Mouse (Mus musculus): ENCODE measurements at regions not wholly inside any gene's neighbourhood (a gene's known extent, or its start where the extent isn't known, plus 50 kb on each side); places are given as distances from the start of the nearest gene placed in this dataset.
A peak's percentile ranks its signal among the peaks of the same experiment; 100 is the strongest.

DNA sequence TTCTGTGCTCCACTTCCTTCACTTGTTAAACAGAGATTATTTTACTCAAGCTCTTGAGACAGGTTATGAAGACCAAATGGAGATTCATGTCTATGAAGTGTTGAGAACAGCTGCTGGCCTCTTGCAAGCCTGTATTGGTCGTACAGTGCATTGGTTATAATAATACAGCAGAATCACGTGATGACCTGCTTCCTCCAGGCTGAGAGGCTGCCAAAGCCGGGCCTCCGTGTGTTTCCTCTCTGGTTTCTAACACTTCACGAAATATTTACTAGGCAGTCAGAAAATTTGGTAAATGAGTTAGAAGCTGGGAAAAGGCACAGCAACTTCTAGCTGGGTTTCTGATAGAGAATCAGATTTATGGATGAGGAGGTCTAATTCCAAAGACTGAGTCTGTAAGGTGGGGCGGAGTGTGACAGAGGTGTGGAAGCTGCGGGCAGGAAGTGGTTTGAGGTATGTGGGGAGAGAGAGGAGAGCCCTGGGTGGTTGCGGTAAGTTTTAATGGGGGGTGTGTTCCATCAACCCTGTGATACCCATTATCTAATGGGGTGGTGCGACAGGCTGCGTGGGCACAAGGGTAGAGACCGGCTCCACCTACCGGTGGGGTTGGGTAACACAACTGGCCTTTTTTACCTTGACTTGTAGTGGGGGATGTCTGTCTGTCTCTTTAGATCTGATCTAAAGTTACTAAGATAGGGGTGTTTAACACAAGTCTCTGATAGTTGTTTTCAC is 159.5 kb downstream of the Plpp3 start:
- DNase-seq (ENCODE audit: low spot score), result peak; percentile 45
- Histone ChIP-seq H3K9me3 (ENCODE audit: control insufficient read depth, low read length) (no peaks in the 10 kb centered on the region), H3K4me1 (replicated peaks; ENCODE audit: control insufficient read depth, insufficient read depth) (no peaks in the 10 kb centered on the region), H3K9ac (ENCODE audit: low read length) (no peak overlapping the region), H3K27me3 (ENCODE audit: control insufficient read depth, insufficient read depth, low read length) (no peaks in the 10 kb centered on the region), H3K36me3 (ENCODE audit: control insufficient read depth, insufficient read depth, low read length) (no peaks in the 10 kb centered on the region), H3K4me3 (ENCODE audit: low read depth, low read length) (no peak overlapping the region), H3K4me2 (replicated peaks; ENCODE audit: low read depth) (no peak overlapping the region), H3K27ac (replicated peaks) (no peak overlapping the region)
- ATAC-seq (ENCODE audit: low FRiP score, low TSS enrichment), result no peak
- 55% methylated on average over 12 of the region's 12 CpGs for WGBS
- no peak for TF ChIP-seq EP300 (optimal IDR thresholded peaks at IDR 0.05)
- peak; percentile 70 for TF ChIP-seq CTCF (IDR thresholded peaks at IDR 0.05; ENCODE audit: low read depth)

DNA sequence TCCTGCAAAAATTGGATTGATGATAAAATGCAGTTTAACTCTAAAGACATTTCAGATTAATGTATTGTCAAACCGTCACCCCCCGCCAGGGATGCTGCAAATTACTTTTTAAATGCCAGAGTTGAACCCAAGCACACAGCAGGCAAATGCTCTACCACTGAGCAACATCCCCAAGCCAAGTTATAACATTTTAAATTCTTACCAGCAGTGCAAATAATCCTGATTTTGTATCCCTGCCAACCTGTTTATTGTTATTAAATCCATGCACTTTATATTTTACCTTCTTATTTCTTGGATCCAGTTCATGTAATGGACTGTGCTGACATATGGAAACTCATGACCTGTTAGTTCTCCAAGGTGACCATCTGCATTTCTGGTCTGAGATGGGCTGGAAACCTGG is 161.3 kb downstream of the Plpp3 start:
- Histone ChIP-seq H3K4me1 (replicated peaks; ENCODE audit: control insufficient read depth, insufficient read depth) (no peaks in the 10 kb centered on the region), H3K9me3 (ENCODE audit: control insufficient read depth, low read length) (no peaks in the 10 kb centered on the region)
- WGBS, result 82% methylated on average over 2 of the region's 2 CpGs

DNA sequence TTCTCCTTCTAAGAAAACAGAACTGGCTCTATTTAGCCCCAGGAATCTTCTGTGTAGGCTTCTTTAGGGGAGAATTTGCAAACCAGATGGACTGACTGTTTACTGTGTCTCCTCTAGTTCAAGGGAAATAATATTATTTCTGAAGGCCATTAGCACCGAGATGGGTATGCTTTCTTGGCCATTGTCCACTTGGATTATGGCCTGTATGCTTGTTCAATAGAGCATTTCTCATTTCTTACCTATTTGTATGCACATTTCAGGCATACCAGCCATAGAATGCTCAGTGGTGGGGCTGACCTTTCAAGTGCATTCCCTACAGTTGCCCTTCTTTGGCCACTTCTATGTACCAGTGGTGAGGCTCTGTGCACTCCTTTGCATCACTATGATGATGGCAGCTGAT is 166.3 kb downstream of the Plpp3 start:
- no peak overlapping the region for H3K27ac ChIP-seq (replicated peaks)
- H3K36me3 ChIP-seq (ENCODE audit: control insufficient read depth, insufficient read depth, low read length), result no peaks in the 10 kb centered on the region
- H3K9me3 ChIP-seq (ENCODE audit: control insufficient read depth, low read length), result no peaks in the 10 kb centered on the region
- H3K27me3 ChIP-seq (ENCODE audit: control insufficient read depth, insufficient read depth, low read length), result no peaks in the 10 kb centered on the region
- WGBS, result 28% methylated on average over 1 of the region's 1 CpGs
- DNase-seq (ENCODE audit: low spot score) (no peak), ATAC-seq (ENCODE audit: low FRiP score, low TSS enrichment) (no peak)
- no peak for TF ChIP-seq CTCF (IDR thresholded peaks at IDR 0.05; ENCODE audit: low read depth)
- no peak for TF ChIP-seq EP300 (optimal IDR thresholded peaks at IDR 0.05)
- no peaks in the 10 kb centered on the region for H3K4me1 ChIP-seq (replicated peaks; ENCODE audit: control insufficient read depth, insufficient read depth)
- H3K4me3 ChIP-seq (ENCODE audit: low read depth, low read length), result no peak overlapping the region
- no peak overlapping the region for H3K9ac ChIP-seq (ENCODE audit: low read length)
- no peak overlapping the region for H3K4me2 ChIP-seq (replicated peaks; ENCODE audit: low read depth)

More for the DNA sequence above, 161.3 kb downstream of the Plpp3 start:
- no peak overlapping the region for H3K27ac ChIP-seq (replicated peaks)
- no peak overlapping the region for H3K4me2 ChIP-seq (replicated peaks; ENCODE audit: low read depth)
- ATAC-seq (ENCODE audit: low FRiP score, low TSS enrichment) (no peak), DNase-seq (ENCODE audit: low spot score) (no peak)
- no peak for TF ChIP-seq CTCF (IDR thresholded peaks at IDR 0.05; ENCODE audit: low read depth)
- no peak for TF ChIP-seq EP300 (optimal IDR thresholded peaks at IDR 0.05)
- no peaks in the 10 kb centered on the region for H3K27me3 ChIP-seq (ENCODE audit: control insufficient read depth, insufficient read depth, low read length)
- no peaks in the 10 kb centered on the region for H3K36me3 ChIP-seq (ENCODE audit: control insufficient read depth, insufficient read depth, low read length)
- H3K9ac ChIP-seq (ENCODE audit: low read length), result no peak overlapping the region
- no peak overlapping the region for H3K4me3 ChIP-seq (ENCODE audit: low read depth, low read length)

- no peak for ATAC-seq (ENCODE audit: low FRiP score, low TSS enrichment)
- Histone ChIP-seq H3K36me3 (ENCODE audit: control insufficient read depth, insufficient read depth, low read length) (no peaks in the 10 kb centered on the region), H3K27ac (replicated peaks) (no peak overlapping the region), H3K9me3 (ENCODE audit: control insufficient read depth, low read length) (no peaks in the 10 kb centered on the region), H3K4me2 (replicated peaks; ENCODE audit: low read depth) (no peak overlapping the region), H3K27me3 (ENCODE audit: control insufficient read depth, insufficient read depth, low read length) (no peaks in the 10 kb centered on the region), H3K4me1 (replicated peaks; ENCODE audit: control insufficient read depth, insufficient read depth) (no peaks in the 10 kb centered on the region; the same call in 1 of the 2 replicates), H3K9ac (ENCODE audit: low read length) (no peak overlapping the region), H3K4me3 (ENCODE audit: low read depth, low read length) (no peak overlapping the region)
- WGBS, result 64% methylated on average over 3 of the region's 3 CpGs
- TF ChIP-seq CTCF (IDR thresholded peaks at IDR 0.05; ENCODE audit: low read depth) (no peak), EP300 (optimal IDR thresholded peaks at IDR 0.05) (no peak)
- no peak for DNase-seq (ENCODE audit: low spot score)
Measured at GRCm38 (mm10) chr4:105326989-105327388, 169.8 kb downstream of the Plpp3 start.

DNA sequence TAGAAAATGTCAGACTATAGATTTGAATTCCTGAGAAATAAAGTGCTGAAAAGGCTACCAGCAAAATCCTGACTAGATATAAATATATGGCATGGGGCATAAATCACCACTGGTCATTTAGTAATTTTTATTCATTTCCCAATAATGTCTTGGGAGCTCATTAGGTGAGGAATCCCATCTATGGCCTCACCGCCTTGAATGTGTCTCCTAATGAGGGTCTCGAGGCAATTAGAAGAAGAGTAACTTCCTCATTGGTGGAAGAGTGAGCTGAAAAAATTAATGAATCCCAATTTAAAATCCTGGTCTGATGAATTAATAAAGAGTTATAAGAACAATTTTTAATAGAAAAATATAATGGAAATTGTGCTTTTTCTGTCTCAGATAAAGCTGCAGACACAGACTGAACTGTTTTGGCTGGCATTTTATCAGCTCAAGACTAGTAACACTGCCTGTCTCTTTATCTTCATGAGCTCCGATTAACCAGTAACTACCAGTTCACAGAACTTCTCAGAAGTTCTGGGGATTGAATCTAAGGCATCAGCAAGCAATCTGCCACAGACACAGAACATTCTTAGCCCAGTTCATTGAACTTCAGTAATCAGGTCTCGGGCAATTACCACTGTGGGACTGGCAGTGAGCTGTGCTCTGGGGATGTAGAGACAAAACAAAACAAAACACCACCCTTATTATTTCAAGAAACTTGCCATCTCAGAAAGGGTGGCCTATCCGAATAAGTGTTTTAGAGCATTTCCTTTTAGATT is 170.7 kb downstream of the Plpp3 start:
- no peak overlapping the region for H3K9ac ChIP-seq (ENCODE audit: low read length)
- no peak overlapping the region for H3K4me3 ChIP-seq (ENCODE audit: low read depth, low read length)
- H3K4me1 ChIP-seq (replicated peaks; ENCODE audit: control insufficient read depth, insufficient read depth), result no peaks in the 10 kb centered on the region; the same call in 1 of the 2 replicates
- no peaks in the 10 kb centered on the region for H3K9me3 ChIP-seq (ENCODE audit: control insufficient read depth, low read length)
- no peak overlapping the region for H3K4me2 ChIP-seq (replicated peaks; ENCODE audit: low read depth)
- 86% methylated on average over 5 of the region's 5 CpGs for WGBS
- no peaks in the 10 kb centered on the region for H3K27me3 ChIP-seq (ENCODE audit: control insufficient read depth, insufficient read depth, low read length)
- no peak for TF ChIP-seq CTCF (IDR thresholded peaks at IDR 0.05; ENCODE audit: low read depth)
- TF ChIP-seq EP300 (optimal IDR thresholded peaks at IDR 0.05), result no peak
- DNase-seq (ENCODE audit: low spot score), result no peak
- ATAC-seq (ENCODE audit: low FRiP score, low TSS enrichment), result no peak
- no peaks in the 10 kb centered on the region for H3K36me3 ChIP-seq (ENCODE audit: control insufficient read depth, insufficient read depth, low read length)
- no peak overlapping the region for H3K27ac ChIP-seq (replicated peaks)

GRCm38 (mm10) chr4:105328776-105329175 is 171.6 kb downstream of the Plpp3 start:
- DNase-seq (ENCODE audit: low spot score) (peak; percentile 67), ATAC-seq (ENCODE audit: low FRiP score, low TSS enrichment) (peak; percentile 65)
- no peaks in the 10 kb centered on the region; the same call in 1 of the 2 replicates for H3K4me1 ChIP-seq (replicated peaks; ENCODE audit: control insufficient read depth, insufficient read depth)
- no peak overlapping the region for H3K4me2 ChIP-seq (replicated peaks; ENCODE audit: low read depth)
- 43% methylated on average over 10 of the region's 10 CpGs for WGBS
- no peaks in the 10 kb centered on the region for H3K36me3 ChIP-seq (ENCODE audit: control insufficient read depth, insufficient read depth, low read length)
- no peak for TF ChIP-seq CTCF (IDR thresholded peaks at IDR 0.05; ENCODE audit: low read depth)
- no peak overlapping the region for H3K27ac ChIP-seq (replicated peaks)
- H3K9me3 ChIP-seq (ENCODE audit: control insufficient read depth, low read length), result no peaks in the 10 kb centered on the region
- no peak overlapping the region for H3K4me3 ChIP-seq (ENCODE audit: low read depth, low read length)
- no peaks in the 10 kb centered on the region for H3K27me3 ChIP-seq (ENCODE audit: control insufficient read depth, insufficient read depth, low read length)
- no peak overlapping the region for H3K9ac ChIP-seq (ENCODE audit: low read length)

Data from stomach, postnatal 0 days (tissue).